13 mouse cellular contexts compared by ENCODE assay signal in genomic region chr16:16924481-16924880, GRCm38 (mm10). TPM values are rescaled to one million over a fixed set of nuclear protein-coding genes. Genes with fewer than 3 reads are reported as not detected.
DNase-seq lines count a peak whose midpoint lies in the region.
"Had no signal": no experiment of that assay in that cellular context is flagged by ENCODE, and none has a peak within 500 bp of the region (broad histone marks: within the 10 kb centered on the region; RNA-seq: fewer than 3 reads in every experiment).

No protein-coding gene starts in this region.

- DNase-seq in adrenal gland, adult 2 months: peak; percentile 67
- no peak for DNase-seq in adrenal gland, adult 8-10 months
- DNase-seq in adrenal gland, postnatal 14 days: peak; percentile 68
- DNase-seq in adrenal gland, postnatal 25 days: peak; percentile 31
- no peak for DNase-seq in MN1 (ENCODE audit: low spot score)
- no peak for DNase-seq in frontal cortex, postnatal 14 days (ENCODE audit: low spot score in 2 of 2)
- DNase-seq: cerebellum, adult 11 months; cerebellum, adult 2 months; cerebellum, adult 9-10 months; cerebellum, postnatal 10 days; forebrain, postnatal 0 days; gastrocnemius, adult 2 months had no signal

RNA-seq across cellular contexts. Expression of gene Ppm1f, which starts 28.2 kb away (rescaled TPM):
- total RNA-seq in adrenal gland, adult 2 months (2021): 10 to 100 TPM; 39.2 to 48.9 TPM
- polyA plus RNA-seq in adrenal gland, adult 2 months (2012; rRNA removed): 15.4 and 18.9 TPM in 2 replicates
- 10 to 100 TPM; 42.1 to 54.6 (median 43.1) TPM for total RNA-seq in adrenal gland, adult 8-10 months (2022)
- 37.8 and 39.0 TPM in 2 replicates for total RNA-seq in adrenal gland, postnatal 14 days (2021)
- 42.7 and 45.4 TPM in 2 replicates for total RNA-seq in adrenal gland, postnatal 25 days (2021)

RNA-seq across cellular contexts. Expression of gene Vpreb1, which starts 53.8 kb away (rescaled TPM):
- under 1 TPM; 0.97 to 0.98 TPM for total RNA-seq in adrenal gland, adult 2 months (2021)
- 4.7 and 4.8 TPM in 2 replicates for polyA plus RNA-seq in adrenal gland, adult 2 months (2012; rRNA removed)
- under 1 TPM in 2 of 4 experiments, not detected in 2; 0.77 to 0.81 TPM for total RNA-seq in adrenal gland, adult 8-10 months (2022)
- total RNA-seq in adrenal gland, postnatal 14 days (2021): 1.5 TPM in 1 of 2 replicates, not detected in the other
- 0.91 TPM in 1 of 2 replicates, not detected in the other for total RNA-seq in adrenal gland, postnatal 25 days (2021)
- total RNA-seq: MEL had no signal
- polyA plus RNA-seq: cerebellum, adult 2 months had no signal

RNA-seq across cellular contexts. Expression of gene Top3b, which starts 53.9 kb away (rescaled TPM):
- total RNA-seq in adrenal gland, adult 2 months (2021): 10 to 100 TPM; 47.4 to 51.5 TPM
- polyA plus RNA-seq in adrenal gland, adult 2 months (2012; rRNA removed): 43.8 and 53.1 TPM in 2 replicates
- total RNA-seq in adrenal gland, adult 8-10 months (2022): 10 to 100 TPM; 52.5 to 84.9 (median 68.5) TPM
- 57.0 and 72.3 TPM in 2 replicates for total RNA-seq in adrenal gland, postnatal 14 days (2021)
- 74.9 and 75.2 TPM in 2 replicates for total RNA-seq in adrenal gland, postnatal 25 days (2021)

RNA-seq across cellular contexts. Expression of gene Mapk1, which starts 58.7 kb away (rescaled TPM):
- 100 to 1,000 TPM; 178 to 206 TPM for total RNA-seq in adrenal gland, adult 2 months (2021)
- 45.2 and 62.7 TPM in 2 replicates for polyA plus RNA-seq in adrenal gland, adult 2 months (2012; rRNA removed)
- 100 to 1,000 TPM; 178 to 210 (median 193) TPM for total RNA-seq in adrenal gland, adult 8-10 months (2022)
- 179 and 204 TPM in 2 replicates for total RNA-seq in adrenal gland, postnatal 14 days (2021)
- total RNA-seq in adrenal gland, postnatal 25 days (2021): 209 and 252 TPM in 2 replicates

Comparison
In these comparisons a context has a peak if more than half of its experiments do, and no peak if none do; other contexts are left out.
1. DNase-seq: peak in adrenal gland, adult 2 months (single experiment), adrenal gland, postnatal 14 days (single experiment) and adrenal gland, postnatal 25 days (single experiment); none in adrenal gland, adult 8-10 months (single experiment), MN1 (single experiment) and frontal cortex, postnatal 14 days (0 of 2).